Mouse (Mus musculus) hematopoietic stem cell, adult 5-6 weeks (primary cell): ENCODE data around the gene Spata2l. TPM values are rescaled to one million over a fixed set of nuclear protein-coding genes. Genes with fewer than 3 reads are reported as not detected.

Experiments used
- ATAC-seq, 2 experiments: fragments of 125-278 bp in 1 of 2; replicated peaks in 1 of 2; 2 replicates each; pipeline ENCODE4 v1.8.0; 2016 to 2017; ENCODE audit warnings: inconsistent platforms in 2 of 2, mild to moderate bottlenecking in 2 of 2, moderate number of reproducible peaks in 2 of 2, low read depth in 1 of 2, moderate TSS enrichment in 1 of 2; ENCODE audit not compliant: low FRiP score in 2 of 2, poor library complexity in 2 of 2, severe bottlenecking in 2 of 2, insufficient read depth in 1 of 2, low TSS enrichment in 1 of 2
- total RNA-seq: library from RNA; stranded (forward); fragments of 172-1452, 232-1000 nt; gene quantifications from 2 replicates; pipeline ENCODE4 v1.2.3, GENCODE M21; 2017

The Spata2l gene
- total RNA-seq, 1 experiment from 2014 or later: 1.2 TPM

DNA sequence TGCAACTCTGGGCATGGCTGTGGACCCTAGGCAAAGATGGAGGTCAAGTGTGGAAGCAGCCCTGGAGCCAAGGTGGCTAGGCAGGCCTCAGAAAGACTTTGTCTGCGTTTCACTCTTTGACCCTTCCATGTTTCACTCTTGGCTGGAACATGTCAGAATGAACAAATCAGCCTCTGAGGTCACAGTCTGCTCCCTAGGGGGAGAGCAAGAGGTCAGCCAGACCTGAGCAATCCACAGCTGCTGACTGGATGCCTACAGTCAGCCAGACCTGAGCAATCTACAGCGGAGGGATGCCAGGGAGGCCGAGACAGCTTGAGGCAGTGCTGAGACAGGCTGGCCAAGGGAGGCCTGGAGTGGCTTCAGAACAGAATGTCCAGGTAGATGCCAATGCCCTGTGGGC lies 54.6 kb downstream of the Spata2l start:
- ATAC-seq: no peak

Other genes starting within 250 kb of the Spata2l start
- 99.2 and 109 TPM in 2 replicates for gene Ankrd11, start 194.0 kb downstream of the Spata2l start, total RNA-seq
- gene Spg7, start 173.3 kb downstream of the Spata2l start, total RNA-seq: 68.5 and 76.3 TPM in 2 replicates
- 2,996 and 3,898 TPM in 2 replicates for gene Rpl13, start 133.9 kb downstream of the Spata2l start, total RNA-seq
- 0.60 TPM in 1 of 2 replicates, not detected in the other for gene Cpne7, start 118.9 kb downstream of the Spata2l start, total RNA-seq
- not detected in 2 replicates for gene Sult5a1, start 77.9 kb downstream of the Spata2l start, total RNA-seq
- gene Dpep1, start 50.0 kb downstream of the Spata2l start, total RNA-seq: not detected in 2 replicates
- gene Chmp1a, start 23.5 kb downstream of the Spata2l start, total RNA-seq: 18.1 and 52.8 TPM in 2 replicates
- gene Spata33, start 23.4 kb downstream of the Spata2l start, total RNA-seq: 1.5 TPM in 1 of 2 replicates, not detected in the other
- gene Cdk10, start 11.4 kb downstream of the Spata2l start, total RNA-seq: 32.6 and 39.1 TPM in 2 replicates
- gene Zfp276, start 18.0 kb upstream of the Spata2l start, total RNA-seq: 10.5 and 12.8 TPM in 2 replicates
- gene Vps9d1, start 18.1 kb upstream of the Spata2l start, total RNA-seq: 18.8 and 24.6 TPM in 2 replicates
- gene Fanca, start 82.3 kb upstream of the Spata2l start, total RNA-seq: 23.7 and 38.5 TPM in 2 replicates
- gene Spire2, start 96.5 kb upstream of the Spata2l start, total RNA-seq: 0.94 and 4.0 TPM in 2 replicates
- gene Tcf25, start 137.5 kb upstream of the Spata2l start, total RNA-seq: 126 and 245 TPM in 2 replicates
- gene Mc1r, start 170.9 kb upstream of the Spata2l start, total RNA-seq: not detected in 2 replicates
- 0.89 TPM in 1 of 2 replicates, not detected in the other for gene Tubb3, start 175.2 kb upstream of the Spata2l start, total RNA-seq
- gene Def8, start 187.3 kb upstream of the Spata2l start, total RNA-seq: 63.8 and 85.3 TPM in 2 replicates
- gene Afg3l1, start 241.7 kb upstream of the Spata2l start, total RNA-seq: 16.9 and 18.8 TPM in 2 replicates